Mouse (Mus musculus): ENCODE results near the gene Dzip1. TPM values are rescaled to one million over a fixed set of nuclear protein-coding genes. Genes with fewer than 3 reads are reported as not detected.

Dzip1 gene
- polyA plus RNA-seq, 1 experiment: 5.9 TPM

- Histone ChIP-seq H3K27me3 (ENCODE audit: control insufficient read depth, insufficient read depth, low read length) (no peaks in the 10 kb centered on the region), H3K36me3 (ENCODE audit: control insufficient read depth, insufficient read depth, low read length) (no peaks in the 10 kb centered on the region), H3K4me3 (ENCODE audit: extremely low read depth, insufficient read depth, insufficient read length) (peak overlapping the region; percentile 68), H3K4me1 (ENCODE audit: control insufficient read depth, insufficient read depth, insufficient read length) (peaks cover 20% of the 10 kb centered on the region), H3K27ac (ENCODE audit: insufficient read depth, low read length) (peak overlapping the region; percentile 92; the same call in 1 of the 2 replicates)
- DNase-seq (ENCODE audit: low read depth in 1 of 2, low spot score in 2 of 2): no peak
- TF ChIP-seq POLR2A (IDR thresholded peaks at IDR 0.05; ENCODE audit: low read depth, low read length) (no peak), CTCF (IDR thresholded peaks at IDR 0.05; ENCODE audit: extremely low read depth, insufficient read depth, insufficient read length, insufficient replicate concordance) (no peak)
- 32% methylated on average over 4 of the region's 4 CpGs for WGBS
These were observed 11.7 kb upstream of the Dzip1 start for GRCm38 (mm10) chr14:118936952-118937351.

- DNase-seq (ENCODE audit: low read depth in 1 of 2, low spot score in 2 of 2): no peak
- H3K27me3 ChIP-seq (ENCODE audit: control insufficient read depth, insufficient read depth, low read length): no peaks in the 10 kb centered on the region
- no peak overlapping the region for H3K27ac ChIP-seq (ENCODE audit: insufficient read depth, low read length)
- H3K4me1 ChIP-seq (ENCODE audit: control insufficient read depth, insufficient read depth, insufficient read length): peaks cover 18% of the 10 kb centered on the region
- no peaks in the 10 kb centered on the region for H3K36me3 ChIP-seq (ENCODE audit: control insufficient read depth, insufficient read depth, low read length)
- 78% methylated on average over 3 of the region's 3 CpGs for WGBS
- TF ChIP-seq POLR2A (IDR thresholded peaks at IDR 0.05; ENCODE audit: low read depth, low read length): no peak
- no peak for TF ChIP-seq CTCF (IDR thresholded peaks at IDR 0.05; ENCODE audit: extremely low read depth, insufficient read depth, insufficient read length, insufficient replicate concordance)
- no peak overlapping the region for H3K4me3 ChIP-seq (ENCODE audit: extremely low read depth, insufficient read depth, insufficient read length)
These were observed 11.0 kb upstream of the Dzip1 start for GRCm38 (mm10) chr14:118936236-118936635.

GRCm38 (mm10) chr14:118934686-118935085 is 9.4 kb upstream of the Dzip1 start:
- H3K4me1 ChIP-seq (ENCODE audit: control insufficient read depth, insufficient read depth, insufficient read length): peaks cover 20% of the 10 kb centered on the region; the same call in 1 of the 2 replicates
- no peaks in the 10 kb centered on the region for H3K36me3 ChIP-seq (ENCODE audit: control insufficient read depth, insufficient read depth, low read length)
- H3K27me3 ChIP-seq (ENCODE audit: control insufficient read depth, insufficient read depth, low read length): no peaks in the 10 kb centered on the region
- DNase-seq (ENCODE audit: low read depth in 1 of 2, low spot score in 2 of 2): no peak
- H3K4me3 ChIP-seq (ENCODE audit: extremely low read depth, insufficient read depth, insufficient read length): no peak overlapping the region
- WGBS: 88% methylated on average over 9 of the region's 9 CpGs
- H3K27ac ChIP-seq (ENCODE audit: insufficient read depth, low read length): no peak overlapping the region
- TF ChIP-seq CTCF (IDR thresholded peaks at IDR 0.05; ENCODE audit: extremely low read depth, insufficient read depth, insufficient read length, insufficient replicate concordance) (no peak), POLR2A (IDR thresholded peaks at IDR 0.05; ENCODE audit: low read depth, low read length) (no peak)

GRCm38 (mm10) chr14:118932956-118933355 is 7.7 kb upstream of the Dzip1 start:
- WGBS: 35% methylated on average over 8 of the region's 8 CpGs
- H3K4me1 ChIP-seq (ENCODE audit: control insufficient read depth, insufficient read depth, insufficient read length): peaks cover 22% of the 10 kb centered on the region; the same call in 1 of the 2 replicates
- no peak overlapping the region for H3K4me3 ChIP-seq (ENCODE audit: extremely low read depth, insufficient read depth, insufficient read length)
- H3K27ac ChIP-seq (ENCODE audit: insufficient read depth, low read length): no peak overlapping the region
- TF ChIP-seq POLR2A (IDR thresholded peaks at IDR 0.05; ENCODE audit: low read depth, low read length): no peak
- no peak for TF ChIP-seq CTCF (IDR thresholded peaks at IDR 0.05; ENCODE audit: extremely low read depth, insufficient read depth, insufficient read length, insufficient replicate concordance)
- no peaks in the 10 kb centered on the region for H3K36me3 ChIP-seq (ENCODE audit: control insufficient read depth, insufficient read depth, low read length)
- DNase-seq (ENCODE audit: low read depth in 1 of 2, low spot score in 2 of 2): no peak
- H3K27me3 ChIP-seq (ENCODE audit: control insufficient read depth, insufficient read depth, low read length): no peaks in the 10 kb centered on the region

- TF ChIP-seq CTCF (IDR thresholded peaks at IDR 0.05; ENCODE audit: extremely low read depth, insufficient read depth, insufficient read length, insufficient replicate concordance): no peak
- no peak for TF ChIP-seq POLR2A (IDR thresholded peaks at IDR 0.05; ENCODE audit: low read depth, low read length)
- no peak overlapping the region for H3K4me3 ChIP-seq (ENCODE audit: extremely low read depth, insufficient read depth, insufficient read length)
- DNase-seq (ENCODE audit: low read depth in 1 of 2, low spot score in 2 of 2): no peak
- no peaks in the 10 kb centered on the region for H3K36me3 ChIP-seq (ENCODE audit: control insufficient read depth, insufficient read depth, low read length)
- 88% methylated on average over 2 of the region's 2 CpGs for WGBS
- H3K27me3 ChIP-seq (ENCODE audit: control insufficient read depth, insufficient read depth, low read length): no peaks in the 10 kb centered on the region
- H3K27ac ChIP-seq (ENCODE audit: insufficient read depth, low read length): no peak overlapping the region
- H3K4me1 ChIP-seq (ENCODE audit: control insufficient read depth, insufficient read depth, insufficient read length): peaks cover 17% of the 10 kb centered on the region; the same call in 1 of the 2 replicates
These were observed 5.9 kb upstream of the Dzip1 start for GRCm38 (mm10) chr14:118931181-118931580.

- H3K27me3 ChIP-seq (ENCODE audit: control insufficient read depth, insufficient read depth, low read length): no peaks in the 10 kb centered on the region
- WGBS: 65% methylated on average over 2 of the region's 2 CpGs
- peaks cover 17% of the 10 kb centered on the region; the same call in 1 of the 2 replicates for H3K4me1 ChIP-seq (ENCODE audit: control insufficient read depth, insufficient read depth, insufficient read length)
- no peaks in the 10 kb centered on the region for H3K36me3 ChIP-seq (ENCODE audit: control insufficient read depth, insufficient read depth, low read length)
- no peak for DNase-seq (ENCODE audit: low read depth in 1 of 2, low spot score in 2 of 2)
- TF ChIP-seq POLR2A (IDR thresholded peaks at IDR 0.05; ENCODE audit: low read depth, low read length): no peak
- TF ChIP-seq CTCF (IDR thresholded peaks at IDR 0.05; ENCODE audit: extremely low read depth, insufficient read depth, insufficient read length, insufficient replicate concordance): no peak
- H3K27ac ChIP-seq (ENCODE audit: insufficient read depth, low read length): no peak overlapping the region
- H3K4me3 ChIP-seq (ENCODE audit: extremely low read depth, insufficient read depth, insufficient read length): no peak overlapping the region
These were observed 5.5 kb upstream of the Dzip1 start for GRCm38 (mm10) chr14:118930777-118931176.

GRCm38 (mm10) chr14:118929779-118930178 is 4.5 kb upstream of the Dzip1 start:
- TF ChIP-seq POLR2A (IDR thresholded peaks at IDR 0.05; ENCODE audit: low read depth, low read length): no peak
- TF ChIP-seq CTCF (IDR thresholded peaks at IDR 0.05; ENCODE audit: extremely low read depth, insufficient read depth, insufficient read length, insufficient replicate concordance): no peak
- no peak overlapping the region for H3K4me3 ChIP-seq (ENCODE audit: extremely low read depth, insufficient read depth, insufficient read length)
- H3K4me1 ChIP-seq (ENCODE audit: control insufficient read depth, insufficient read depth, insufficient read length): peaks cover 23% of the 10 kb centered on the region
- peak; percentile 52 to 57 for DNase-seq (ENCODE audit: low read depth in 1 of 2, low spot score in 2 of 2)
- WGBS: 5% methylated on average over 2 of the region's 2 CpGs
- peak overlapping the region; percentile 69; the same call in 1 of the 2 replicates for H3K27ac ChIP-seq (ENCODE audit: insufficient read depth, low read length)
- H3K27me3 ChIP-seq (ENCODE audit: control insufficient read depth, insufficient read depth, low read length): peaks cover 4% of the 10 kb centered on the region; the same call in 1 of the 2 replicates
- H3K36me3 ChIP-seq (ENCODE audit: control insufficient read depth, insufficient read depth, low read length): no peaks in the 10 kb centered on the region
